Mouse (Mus musculus) large intestine, adult 2 months (tissue): Measurements from ENCODE around the gene Sgce. TPM values are rescaled to one million over a fixed set of nuclear protein-coding genes. Genes with fewer than 3 reads are reported as not detected.
"Not testable (repeated sequence)": the region's sequence is repeated elsewhere in the genome, so short reads cannot be mapped to it uniquely, and the experiment has no call there.

Experiments used
- DNase-seq: peaks from one replicate; pipeline ENCODE4 v3.0.0-alpha.2; 2012; ENCODE audit warnings: low read depth, low spot score
- WGBS: fragments of 180-500 bp; shearing (Covaris S2); methylation state at CpG from one replicate; pipeline ENCODE4 v1.1.7; 2018; 5-methylcytosine and 5-hydroxymethylcytosine counted together
- polyA plus RNA-seq: library from polyadenylated mRNA; depleted of rRNA; stranded (reverse); fragments of >200 nt; gene quantifications from 2 replicates; pipeline ENCODE4 v1.2.3, GENCODE M21; 2012; rRNA removed

Sgce gene
- polyA plus RNA-seq, 1 experiment: 7.0 TPM

DNA sequence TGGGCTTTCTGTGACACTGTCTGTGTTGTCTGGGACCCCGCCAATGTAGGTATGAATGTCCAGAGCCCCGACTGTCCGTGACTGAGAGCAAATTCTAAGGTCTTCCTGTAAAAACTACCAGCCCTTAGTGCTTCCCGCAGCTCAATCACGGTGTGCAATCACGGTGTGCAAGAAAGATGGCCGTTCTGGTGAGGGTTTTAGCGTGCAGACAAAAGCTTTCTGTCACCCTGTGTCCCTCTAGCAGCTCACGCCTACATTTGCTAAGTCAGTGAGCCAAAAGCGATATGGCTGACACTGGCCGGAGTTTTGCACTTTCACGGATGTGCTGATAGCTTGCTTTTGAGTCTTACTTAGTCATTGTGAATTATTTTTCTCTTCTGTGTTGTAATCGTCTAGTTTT is 88.1 kb downstream of the Sgce start:
- 84% methylated on average over 13 of the region's 13 CpGs for WGBS
- DNase-seq: no peak

DNA sequence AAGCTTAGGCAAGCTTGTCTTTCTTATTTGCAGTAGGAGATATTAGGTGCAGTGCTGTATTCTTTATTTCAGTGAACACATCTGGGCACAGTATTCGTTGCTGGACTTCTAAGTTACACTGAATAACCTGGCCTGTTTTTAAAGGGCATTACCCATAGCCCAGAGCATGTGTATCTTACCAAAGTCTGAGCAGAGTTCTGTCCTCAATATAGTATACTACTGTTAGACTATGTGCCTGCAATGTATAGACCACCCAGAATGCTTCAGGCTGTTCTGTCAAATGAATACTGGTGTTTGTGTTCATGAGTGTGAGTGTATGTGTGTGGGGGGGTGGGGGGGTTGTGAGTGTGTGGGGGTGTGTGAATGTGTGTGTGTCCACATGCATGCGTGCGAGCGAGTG is 91.1 kb downstream of the Sgce start:
- DNase-seq: no peak
- whole genome bisulfite sequencing: 89% methylated on average over 4 of the region's 4 CpGs

DNA sequence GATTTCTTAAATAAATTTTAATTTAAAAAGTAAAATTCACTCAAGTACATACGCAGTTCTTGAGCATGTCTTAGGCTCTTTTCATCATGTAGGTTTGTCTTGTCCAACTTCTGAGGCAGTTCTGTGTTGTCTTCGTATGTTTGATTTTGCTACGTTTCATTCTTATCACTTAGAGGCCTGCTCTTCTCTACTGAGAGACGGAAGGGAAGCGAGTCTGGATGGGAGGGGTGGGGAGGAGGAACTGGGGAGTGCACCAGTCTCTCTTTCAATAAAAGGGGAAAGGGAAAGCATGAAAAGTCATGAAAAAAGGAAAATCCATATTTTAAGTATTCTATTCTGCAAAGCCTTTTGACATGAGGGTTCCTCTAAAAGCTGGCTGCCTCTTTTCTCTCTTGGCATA is 91.5 kb downstream of the Sgce start:
- no peak for DNase-seq
- 55% methylated on average over 5 of the region's 5 CpGs for WGBS

DNA sequence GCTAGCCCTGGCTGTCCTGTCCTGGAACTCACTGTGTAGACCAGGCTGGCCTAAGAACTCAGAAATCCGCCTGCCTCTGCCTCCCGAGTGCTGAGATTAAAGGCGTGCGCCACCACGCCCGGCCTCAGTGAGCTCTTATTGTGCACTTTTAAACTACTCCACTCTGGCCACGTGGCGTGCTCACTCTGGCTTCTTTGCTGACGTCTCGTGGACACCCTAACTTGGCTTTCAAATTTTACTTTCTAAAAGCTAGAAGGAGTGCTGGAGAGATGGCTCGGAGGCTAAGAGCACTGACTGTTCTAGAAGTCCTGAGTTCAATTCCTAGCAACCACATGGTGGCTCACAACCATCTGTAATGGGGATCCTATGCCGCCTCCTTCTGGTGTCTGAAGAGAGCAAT is 93.3 kb downstream of the Sgce start:
- DNase-seq: not testable (repeated sequence)
- WGBS: 95% methylated on average over 12 of the region's 12 CpGs

DNA sequence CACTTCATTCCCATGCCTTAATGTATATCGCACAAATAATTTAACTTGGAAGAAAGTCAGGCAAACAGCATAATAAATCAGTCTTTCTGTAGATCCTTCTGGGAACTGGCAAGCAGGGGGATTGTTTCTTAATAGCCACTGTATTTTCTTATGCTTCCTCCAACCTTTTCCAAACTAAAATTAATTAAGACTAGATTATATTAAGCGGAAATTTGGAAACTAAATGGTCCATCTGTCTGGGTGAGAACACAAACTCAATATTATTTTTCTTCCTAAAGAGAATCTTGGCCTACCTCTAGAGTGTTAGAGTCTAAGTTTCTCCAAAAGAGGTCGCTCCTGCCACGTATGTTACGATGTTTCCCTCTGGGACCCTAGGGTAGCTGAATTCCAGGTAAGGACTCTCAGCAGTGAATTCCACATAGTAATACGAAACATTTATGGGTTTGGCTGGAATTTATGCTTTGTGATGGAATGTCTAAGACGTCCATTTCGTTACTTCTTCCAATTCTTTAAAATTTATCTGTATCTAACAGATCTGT is 94.3 kb downstream of the Sgce start:
- WGBS: 82% methylated on average over 8 of the region's 8 CpGs

DNA sequence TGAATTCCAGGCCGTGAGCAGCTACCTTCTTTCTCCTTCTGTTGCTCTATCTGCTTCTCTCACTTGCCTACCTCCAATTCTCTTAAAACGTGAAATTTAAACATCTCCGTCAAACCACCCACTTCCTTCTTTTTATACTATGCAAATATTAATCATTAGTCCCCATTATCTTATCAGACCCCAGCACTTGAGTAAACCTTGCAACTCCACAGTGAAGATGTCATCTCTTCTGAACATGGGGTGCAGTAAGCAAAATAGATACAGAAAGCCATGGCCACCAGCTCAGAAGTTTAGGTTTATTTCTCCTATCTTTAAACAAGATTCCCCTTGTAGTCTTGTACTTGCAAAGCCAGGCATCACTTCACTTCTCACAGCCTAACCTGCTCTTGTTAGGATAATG is 99.7 kb downstream of the Sgce start:
- no peak for DNase-seq
- 58% methylated on average over 3 of the region's 3 CpGs for WGBS

More for the DNA sequence above, 94.3 kb downstream of the Sgce start:
- no peak for DNase-seq

DNA sequence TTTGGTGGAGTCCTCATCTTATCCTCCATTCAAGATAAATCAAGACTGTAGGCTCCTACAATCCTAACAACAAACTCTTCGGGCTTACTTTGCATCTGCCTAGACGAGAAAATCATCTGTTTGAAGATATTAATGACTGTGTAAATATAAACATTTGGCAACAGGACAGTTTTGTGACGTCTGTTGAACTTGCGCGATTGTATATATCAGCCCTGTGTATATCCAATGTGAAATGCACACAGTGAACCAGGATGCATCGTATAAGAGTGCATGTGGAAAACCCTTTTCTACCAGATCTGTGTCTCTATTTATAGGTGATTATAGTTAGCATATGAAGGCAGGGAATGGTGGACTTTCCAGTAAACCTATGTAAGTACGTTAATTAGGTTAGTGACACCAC is 104.9 kb downstream of the Sgce start:
- DNase-seq: no peak
- 82% methylated on average over 7 of the region's 7 CpGs for WGBS

DNA sequence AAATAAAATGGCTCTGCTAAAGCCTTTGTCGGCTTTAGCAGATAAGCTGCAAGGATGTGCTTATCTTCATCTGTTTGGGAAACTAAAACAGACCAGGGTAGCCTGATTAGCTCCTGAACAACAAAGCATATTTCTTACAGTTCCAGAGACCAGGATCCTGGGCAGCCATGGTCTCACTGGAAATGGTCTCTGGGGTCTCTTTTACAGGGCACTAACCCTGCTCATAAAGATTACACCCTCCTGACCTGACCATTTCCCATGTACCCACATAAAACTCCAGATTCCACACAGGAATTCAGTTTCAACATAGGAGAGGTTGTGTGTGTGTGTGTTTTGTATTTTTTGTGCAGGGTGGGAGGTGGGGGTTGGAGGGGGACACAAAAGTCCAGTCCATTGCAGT is 112.2 kb downstream of the Sgce start:
- 50% methylated on average over 1 of the region's 1 CpGs for WGBS

DNA sequence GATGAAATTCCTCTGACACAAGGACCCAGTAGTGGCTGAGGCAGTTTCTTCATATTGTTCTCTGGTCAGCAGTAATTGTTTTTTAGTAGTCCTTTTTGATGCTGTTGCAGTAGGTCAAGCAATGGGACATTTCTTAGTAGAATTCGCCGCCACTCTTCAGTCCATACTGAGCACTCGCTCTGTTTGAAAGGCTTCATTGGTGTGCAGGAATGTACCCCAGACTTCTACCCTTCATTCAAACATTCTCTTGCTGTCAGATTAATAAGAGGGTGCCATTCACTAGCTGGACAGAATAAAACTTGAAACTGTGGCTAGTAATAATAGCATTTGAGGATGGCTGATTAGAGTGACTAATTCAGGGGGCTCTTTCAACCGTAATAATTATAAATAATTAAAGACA is 113.8 kb downstream of the Sgce start:
- no peak for DNase-seq
- WGBS: 97% methylated on average over 4 of the region's 4 CpGs

More for the DNA sequence above, 112.2 kb downstream of the Sgce start:
- no peak for DNase-seq

DNA sequence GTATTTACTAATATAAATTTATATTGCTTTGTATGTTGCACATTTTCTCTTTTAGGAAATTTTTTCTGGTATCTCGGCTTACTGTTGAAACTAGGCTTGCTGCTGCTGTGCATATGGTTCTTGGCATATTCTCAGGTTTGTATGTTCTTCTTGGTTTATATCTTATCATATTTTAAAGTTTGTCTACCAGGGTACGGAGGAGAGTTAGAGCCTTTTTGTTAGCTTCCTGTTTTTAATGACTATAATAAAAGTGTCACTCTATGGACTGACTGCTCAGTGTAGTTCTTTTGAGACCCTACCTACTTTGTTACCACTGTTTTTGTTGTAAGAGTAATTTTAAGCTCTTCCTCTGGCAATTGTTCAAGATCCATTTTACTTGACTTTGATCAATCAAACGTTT is 115.5 kb downstream of the Sgce start:
- DNase-seq: no peak
- 45% methylated on average over 3 of the region's 3 CpGs for WGBS

Other genes with a start within 250 kb of the Sgce start
- gene Col1a2, start 242.4 kb downstream of the Sgce start, polyA plus RNA-seq: 35.4 and 54.9 TPM in 2 replicates
- 8.2 and 8.6 TPM in 2 replicates for gene Casd1, start 146.4 kb downstream of the Sgce start, polyA plus RNA-seq
- 0.17 and 0.38 TPM in 2 replicates for gene Peg10, start 99 bp upstream of the Sgce start, polyA plus RNA-seq
- gene Ppp1r9a, start 155.7 kb upstream of the Sgce start, polyA plus RNA-seq: 1.8 and 2.3 TPM in 2 replicates